Mouse (Mus musculus): ENCODE measurements around the gene Ctnnb1. TPM values are rescaled to one million over a fixed set of nuclear protein-coding genes. Genes with fewer than 3 reads are reported as not detected.

Ctnnb1 gene
- polyA plus RNA-seq, 1 experiment: 115 TPM

GRCm38 (mm10) chr9:120893971-120894370, 35.0 kb upstream of the Ctnnb1 start:
- H3K4me1 ChIP-seq (replicated peaks; ENCODE audit: control insufficient read depth, insufficient read depth, low read length): no peaks in the 10 kb centered on the region
- no peak overlapping the region for H3K4me3 ChIP-seq (ENCODE audit: control insufficient read depth, insufficient read depth, low read length)
- H3K36me3 ChIP-seq (ENCODE audit: control insufficient read depth, insufficient read depth, low read length): no peaks in the 10 kb centered on the region
- WGBS: 4% methylated on average over 10 of the region's 10 CpGs
- no peaks in the 10 kb centered on the region for H3K27me3 ChIP-seq (ENCODE audit: control insufficient read depth, insufficient read depth, low read length)
- TF ChIP-seq POLR2A (IDR thresholded peaks at IDR 0.05; ENCODE audit: control insufficient read depth, extremely low read depth, insufficient read depth, low read length, poor library complexity) (no peak), CTCF (IDR thresholded peaks at IDR 0.05; ENCODE audit: borderline replicate concordance, control insufficient read depth, extremely low read depth, insufficient read depth, low read length, poor library complexity) (no peak)
- H3K27ac ChIP-seq (ENCODE audit: control insufficient read depth, insufficient read depth, low read length): no peak overlapping the region
- no peak for DNase-seq

- WGBS: 86% methylated on average over 9 of the region's 9 CpGs
- Histone ChIP-seq H3K36me3 (ENCODE audit: control insufficient read depth, insufficient read depth, low read length) (no peaks in the 10 kb centered on the region), H3K4me1 (replicated peaks; ENCODE audit: control insufficient read depth, insufficient read depth, low read length) (no peaks in the 10 kb centered on the region), H3K27me3 (ENCODE audit: control insufficient read depth, insufficient read depth, low read length) (no peaks in the 10 kb centered on the region), H3K4me3 (ENCODE audit: control insufficient read depth, insufficient read depth, low read length) (no peak overlapping the region), H3K27ac (ENCODE audit: control insufficient read depth, insufficient read depth, low read length) (no peak overlapping the region)
- TF ChIP-seq CTCF (IDR thresholded peaks at IDR 0.05; ENCODE audit: borderline replicate concordance, control insufficient read depth, extremely low read depth, insufficient read depth, low read length, poor library complexity) (no peak), POLR2A (IDR thresholded peaks at IDR 0.05; ENCODE audit: control insufficient read depth, extremely low read depth, insufficient read depth, low read length, poor library complexity) (no peak)
- DNase-seq: no peak
These were observed 34.6 kb upstream of the Ctnnb1 start for GRCm38 (mm10) chr9:120894376-120894775.

GRCm38 (mm10) chr9:120896502-120896901, 32.5 kb upstream of the Ctnnb1 start:
- Histone ChIP-seq H3K36me3 (ENCODE audit: control insufficient read depth, insufficient read depth, low read length) (no peaks in the 10 kb centered on the region), H3K27ac (ENCODE audit: control insufficient read depth, insufficient read depth, low read length) (no peak overlapping the region), H3K4me3 (ENCODE audit: control insufficient read depth, insufficient read depth, low read length) (no peak overlapping the region), H3K4me1 (replicated peaks; ENCODE audit: control insufficient read depth, insufficient read depth, low read length) (no peaks in the 10 kb centered on the region), H3K27me3 (ENCODE audit: control insufficient read depth, insufficient read depth, low read length) (no peaks in the 10 kb centered on the region)
- WGBS: 91% methylated on average over 5 of the region's 5 CpGs
- TF ChIP-seq POLR2A (IDR thresholded peaks at IDR 0.05; ENCODE audit: control insufficient read depth, extremely low read depth, insufficient read depth, low read length, poor library complexity): no peak
- TF ChIP-seq CTCF (IDR thresholded peaks at IDR 0.05; ENCODE audit: borderline replicate concordance, control insufficient read depth, extremely low read depth, insufficient read depth, low read length, poor library complexity): no peak
- DNase-seq: no peak

- H3K27ac ChIP-seq (ENCODE audit: control insufficient read depth, insufficient read depth, low read length): no peak overlapping the region
- no peaks in the 10 kb centered on the region for H3K4me1 ChIP-seq (replicated peaks; ENCODE audit: control insufficient read depth, insufficient read depth, low read length)
- TF ChIP-seq CTCF (IDR thresholded peaks at IDR 0.05; ENCODE audit: borderline replicate concordance, control insufficient read depth, extremely low read depth, insufficient read depth, low read length, poor library complexity): no peak
- no peak for TF ChIP-seq POLR2A (IDR thresholded peaks at IDR 0.05; ENCODE audit: control insufficient read depth, extremely low read depth, insufficient read depth, low read length, poor library complexity)
- no peaks in the 10 kb centered on the region for H3K27me3 ChIP-seq (ENCODE audit: control insufficient read depth, insufficient read depth, low read length)
- WGBS: 92% methylated on average over 4 of the region's 4 CpGs
- H3K4me3 ChIP-seq (ENCODE audit: control insufficient read depth, insufficient read depth, low read length): no peak overlapping the region
- no peaks in the 10 kb centered on the region for H3K36me3 ChIP-seq (ENCODE audit: control insufficient read depth, insufficient read depth, low read length)
- DNase-seq: no peak
These were observed 31.7 kb upstream of the Ctnnb1 start for GRCm38 (mm10) chr9:120897269-120897668.

GRCm38 (mm10) chr9:120899833-120900232, 29.2 kb upstream of the Ctnnb1 start:
- 93% methylated on average over 4 of the region's 4 CpGs for WGBS
- no peak overlapping the region for H3K27ac ChIP-seq (ENCODE audit: control insufficient read depth, insufficient read depth, low read length)
- TF ChIP-seq CTCF (IDR thresholded peaks at IDR 0.05; ENCODE audit: borderline replicate concordance, control insufficient read depth, extremely low read depth, insufficient read depth, low read length, poor library complexity) (no peak), POLR2A (IDR thresholded peaks at IDR 0.05; ENCODE audit: control insufficient read depth, extremely low read depth, insufficient read depth, low read length, poor library complexity) (no peak)

GRCm38 (mm10) chr9:120900338-120901274, 28.4 kb upstream of the Ctnnb1 start:
- 91% methylated on average over 12 of the region's 12 CpGs for WGBS
- Histone ChIP-seq H3K4me1 (replicated peaks; ENCODE audit: control insufficient read depth, insufficient read depth, low read length) (0 out of 2 replicates have a peak, but pooled peaks cover 5% of the 10 kb centered on the region), H3K36me3 (ENCODE audit: control insufficient read depth, insufficient read depth, low read length) (no peaks in the 10 kb centered on the region), H3K4me3 (ENCODE audit: control insufficient read depth, insufficient read depth, low read length) (no peak overlapping the region), H3K27me3 (ENCODE audit: control insufficient read depth, insufficient read depth, low read length) (no peaks in the 10 kb centered on the region), H3K27ac (ENCODE audit: control insufficient read depth, insufficient read depth, low read length) (no peak overlapping the region)
- TF ChIP-seq POLR2A (IDR thresholded peaks at IDR 0.05; ENCODE audit: control insufficient read depth, extremely low read depth, insufficient read depth, low read length, poor library complexity) (no peak), CTCF (IDR thresholded peaks at IDR 0.05; ENCODE audit: borderline replicate concordance, control insufficient read depth, extremely low read depth, insufficient read depth, low read length, poor library complexity) (no peak)
- no peak for DNase-seq

More at GRCm38 (mm10) chr9:120899833-120900232, 29.2 kb upstream of the Ctnnb1 start:
- Histone ChIP-seq H3K36me3 (ENCODE audit: control insufficient read depth, insufficient read depth, low read length) (no peaks in the 10 kb centered on the region), H3K27me3 (ENCODE audit: control insufficient read depth, insufficient read depth, low read length) (no peaks in the 10 kb centered on the region), H3K4me3 (ENCODE audit: control insufficient read depth, insufficient read depth, low read length) (no peak overlapping the region), H3K4me1 (replicated peaks; ENCODE audit: control insufficient read depth, insufficient read depth, low read length) (0 out of 2 replicates have a peak, but pooled peaks cover 5% of the 10 kb centered on the region)
- DNase-seq: no peak

Measured in thymus, adult 2 months (tissue).